Mouse (Mus musculus): Measurements from ENCODE around the gene Tcf7l1.

Gene Tcf7l1

GRCm38 (mm10) chr6:72659717-72660390 is 129.2 kb downstream of the Tcf7l1 start:
- no peak for DNase-seq (ENCODE audit: low spot score)

DNA sequence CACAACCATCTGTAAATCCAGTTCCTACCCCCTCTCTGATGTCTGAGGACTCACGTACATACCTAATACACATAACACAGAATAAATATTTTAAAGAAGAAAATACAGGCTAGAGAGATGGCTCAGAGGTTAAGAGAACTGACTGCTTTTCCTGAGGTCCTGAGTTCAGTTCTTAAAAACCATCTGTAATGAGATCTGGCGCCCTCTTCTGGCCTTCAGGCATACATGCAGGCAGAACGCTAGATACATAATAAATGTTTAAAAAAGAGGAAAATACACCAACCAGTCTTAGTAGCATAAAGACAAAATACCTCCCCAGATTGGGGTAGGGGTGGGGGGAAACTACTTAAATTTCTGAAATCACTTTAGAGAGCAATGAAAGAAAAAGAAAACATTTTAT is 131.0 kb downstream of the Tcf7l1 start:
- peak; percentile 19 for DNase-seq (ENCODE audit: low spot score)

DNA sequence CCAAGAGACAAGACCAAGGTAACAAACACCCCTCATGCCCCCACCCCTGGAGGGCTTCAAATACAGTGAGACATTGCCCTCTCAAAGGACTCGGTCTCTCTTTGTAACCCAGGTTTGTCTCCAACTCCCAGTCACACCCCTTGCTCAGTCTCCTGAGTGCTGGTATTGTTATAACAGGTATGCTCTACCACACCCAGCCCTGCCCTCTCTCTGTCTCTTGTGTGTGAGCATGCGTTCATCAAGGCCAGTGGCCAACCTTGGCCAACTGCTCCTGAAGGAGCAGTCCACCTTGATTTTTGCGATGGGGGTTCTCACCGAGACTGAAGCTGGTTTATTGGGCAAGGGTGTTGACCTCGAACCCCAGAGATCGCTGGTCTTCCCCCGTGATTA is 133.0 kb downstream of the Tcf7l1 start:
- no peak for DNase-seq (ENCODE audit: low spot score)

DNA sequence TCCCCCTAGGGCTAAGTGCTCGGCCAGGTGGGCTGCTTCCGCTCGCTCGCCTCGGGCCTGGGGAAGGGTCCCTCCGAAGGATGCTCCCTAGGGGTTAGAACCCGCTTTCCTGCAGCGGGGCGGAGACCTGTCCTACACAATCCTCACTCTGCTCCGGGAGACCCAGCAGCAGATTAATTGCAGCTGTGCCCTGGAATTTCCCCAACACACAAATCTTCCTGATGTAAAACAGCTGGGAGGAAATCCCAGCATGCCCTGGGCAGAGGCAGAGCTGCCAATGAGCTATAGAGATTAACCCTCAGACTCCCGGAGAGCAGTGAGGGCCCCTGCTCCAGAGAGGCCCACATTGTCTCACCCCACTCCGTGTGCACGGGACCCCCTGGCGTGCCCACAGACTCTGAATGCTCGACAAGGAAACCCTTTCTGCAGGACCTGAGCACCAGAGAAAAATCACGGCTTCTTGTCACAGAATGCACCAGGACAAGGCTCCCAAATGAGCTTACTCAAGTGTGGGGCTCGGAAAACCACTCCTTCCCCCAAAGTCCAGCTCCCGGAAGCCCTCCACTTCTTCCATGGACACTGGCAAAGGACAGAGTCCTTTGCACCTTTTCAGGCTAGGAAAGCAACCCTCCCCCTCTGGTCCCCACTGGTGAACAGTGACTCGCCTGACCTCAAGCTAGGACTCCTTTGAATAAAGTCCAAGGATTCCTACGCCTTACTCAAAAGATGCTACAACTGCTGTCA is 133.6 kb downstream of the Tcf7l1 start:
- peak; percentile 8 for DNase-seq (ENCODE audit: low spot score)

DNA sequence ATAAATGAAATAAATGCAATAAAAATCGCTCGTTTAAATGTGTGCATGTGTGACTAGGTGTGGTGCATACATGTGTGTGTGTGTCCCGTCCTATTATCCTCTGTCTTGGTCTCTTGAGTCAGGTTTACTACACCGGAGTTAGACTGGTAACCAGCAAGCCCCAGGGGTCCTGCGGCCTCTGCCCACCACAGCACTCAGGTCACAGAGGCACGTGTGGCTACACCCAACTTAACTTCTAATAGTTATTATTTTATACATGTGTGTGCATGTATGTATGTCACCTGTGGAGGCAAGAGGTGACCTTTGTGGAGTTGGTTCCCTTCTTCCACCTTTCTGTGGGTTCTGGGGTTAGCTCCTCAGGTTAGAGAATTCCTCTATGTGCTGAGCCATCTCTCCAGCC is 134.7 kb downstream of the Tcf7l1 start:
- DNase-seq (ENCODE audit: low spot score), result no peak

GRCm38 (mm10) chr6:72653419-72653818 is 135.6 kb downstream of the Tcf7l1 start:
- DNase-seq (ENCODE audit: low spot score), result no peak

- DNase-seq (ENCODE audit: low spot score), result no peak
Measured at GRCm38 (mm10) chr6:72650338-72650851, 138.7 kb downstream of the Tcf7l1 start.

GRCm38 (mm10) chr6:72648002-72648595 is 141.0 kb downstream of the Tcf7l1 start:
- no peak for DNase-seq (ENCODE audit: low spot score)

DNA sequence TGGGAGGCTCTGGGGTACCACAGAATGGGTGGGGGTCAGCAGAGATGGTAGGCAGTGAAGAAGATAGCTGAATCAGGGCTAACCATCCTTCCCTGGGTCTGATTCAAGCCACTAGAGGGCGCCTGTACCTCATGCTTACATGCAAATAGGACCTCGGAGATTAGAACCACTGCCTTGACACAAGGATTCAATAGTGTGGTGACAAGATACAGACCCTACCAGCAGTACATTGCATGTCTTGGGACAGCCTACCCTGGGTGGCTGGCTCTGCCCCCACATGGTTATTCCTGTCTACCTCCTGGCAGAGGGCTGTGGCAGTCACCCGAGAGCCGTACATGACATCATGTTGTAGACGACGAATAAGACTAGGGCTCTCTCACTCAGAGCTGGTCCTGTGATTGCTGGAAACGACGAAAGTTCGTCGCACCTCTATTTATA is 141.7 kb downstream of the Tcf7l1 start:
- DNase-seq (ENCODE audit: low spot score), result peak; percentile 55

- DNase-seq (ENCODE audit: low spot score), result no peak
Measured at GRCm38 (mm10) chr6:72645364-72645763, 143.7 kb downstream of the Tcf7l1 start.

GRCm38 (mm10) chr6:72644576-72644975 is 144.5 kb downstream of the Tcf7l1 start:
- no peak for DNase-seq (ENCODE audit: low spot score)

- DNase-seq (ENCODE audit: low spot score), result no peak
Measured at GRCm38 (mm10) chr6:72641218-72641954, 147.7 kb downstream of the Tcf7l1 start.

DNA sequence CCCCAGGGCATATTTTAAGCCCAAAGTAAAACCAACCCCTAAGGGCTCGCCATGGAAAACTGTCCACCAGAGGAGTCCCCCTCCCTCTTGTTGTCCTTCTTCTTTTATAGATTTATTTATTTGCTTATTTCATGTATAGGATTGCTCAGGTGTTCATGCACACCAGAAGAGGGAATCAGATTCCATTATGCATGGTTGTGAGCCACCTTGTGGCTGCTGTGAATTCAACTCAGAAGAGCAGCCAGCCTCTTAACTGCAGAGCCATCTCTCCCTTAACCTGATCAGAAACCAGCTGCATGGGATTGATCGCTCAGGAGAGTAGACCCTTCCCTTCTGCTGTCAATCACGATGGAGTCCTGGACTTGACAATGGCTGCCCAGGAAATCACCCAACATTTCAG is 152.1 kb downstream of the Tcf7l1 start:
- no peak for DNase-seq (ENCODE audit: low spot score)

- DNase-seq (ENCODE audit: low spot score), result peak; percentile 43
Measured at GRCm38 (mm10) chr6:72635760-72636431, 153.2 kb downstream of the Tcf7l1 start.

GRCm38 (mm10) chr6:72634311-72634710 is 154.7 kb downstream of the Tcf7l1 start:
- peak; percentile 61 for DNase-seq (ENCODE audit: low spot score)

- no peak for DNase-seq (ENCODE audit: low spot score)
Measured at GRCm38 (mm10) chr6:72631700-72632099, 157.4 kb downstream of the Tcf7l1 start.

- DNase-seq (ENCODE audit: low spot score), result no peak
Measured at GRCm38 (mm10) chr6:72630961-72631360, 158.1 kb downstream of the Tcf7l1 start.

- DNase-seq (ENCODE audit: low spot score), result no peak
Measured at GRCm38 (mm10) chr6:72630370-72630769, 158.7 kb downstream of the Tcf7l1 start.

DNA sequence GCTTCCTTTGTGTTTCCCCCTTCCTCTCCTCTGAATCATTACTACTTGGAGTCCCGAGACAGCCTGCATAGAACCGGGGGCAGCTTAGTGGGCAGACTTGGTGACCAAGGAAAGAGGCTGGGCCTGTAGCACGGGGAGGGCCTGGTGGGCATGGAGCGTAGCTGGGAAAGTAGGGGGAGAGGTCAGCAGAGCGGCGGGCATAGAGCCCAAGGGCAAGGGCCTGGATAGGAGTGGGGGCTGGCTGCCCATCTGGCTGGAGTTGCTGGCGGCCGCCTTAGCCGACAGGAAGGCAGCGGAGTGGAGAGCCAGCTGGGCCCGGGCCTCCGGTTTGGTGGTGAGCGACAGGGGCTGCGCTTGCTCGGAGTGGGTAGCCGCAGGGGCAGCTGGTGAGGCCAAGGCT is 161.8 kb downstream of the Tcf7l1 start:
- DNase-seq (ENCODE audit: low spot score), result no peak

DNA sequence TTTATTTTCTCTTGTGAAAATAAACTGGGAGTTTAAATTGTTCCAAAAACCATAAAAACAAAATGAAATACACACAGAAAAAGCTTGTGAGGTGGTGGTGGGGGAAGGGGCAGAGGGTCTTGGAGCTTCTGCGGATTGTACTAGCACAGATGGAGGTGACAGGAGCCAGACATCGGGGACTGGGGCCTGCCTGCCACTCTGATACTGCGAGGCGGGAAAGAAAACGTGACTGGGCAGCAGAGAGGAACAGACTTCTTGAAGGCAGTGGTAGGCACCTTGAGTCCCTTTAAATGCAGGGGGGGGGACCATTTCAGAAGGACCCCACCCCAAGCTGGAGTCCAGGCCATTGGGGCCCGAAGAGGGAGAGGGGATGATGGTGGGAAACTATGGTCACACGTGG is 162.7 kb downstream of the Tcf7l1 start:
- DNase-seq (ENCODE audit: low spot score), result no peak

DNA sequence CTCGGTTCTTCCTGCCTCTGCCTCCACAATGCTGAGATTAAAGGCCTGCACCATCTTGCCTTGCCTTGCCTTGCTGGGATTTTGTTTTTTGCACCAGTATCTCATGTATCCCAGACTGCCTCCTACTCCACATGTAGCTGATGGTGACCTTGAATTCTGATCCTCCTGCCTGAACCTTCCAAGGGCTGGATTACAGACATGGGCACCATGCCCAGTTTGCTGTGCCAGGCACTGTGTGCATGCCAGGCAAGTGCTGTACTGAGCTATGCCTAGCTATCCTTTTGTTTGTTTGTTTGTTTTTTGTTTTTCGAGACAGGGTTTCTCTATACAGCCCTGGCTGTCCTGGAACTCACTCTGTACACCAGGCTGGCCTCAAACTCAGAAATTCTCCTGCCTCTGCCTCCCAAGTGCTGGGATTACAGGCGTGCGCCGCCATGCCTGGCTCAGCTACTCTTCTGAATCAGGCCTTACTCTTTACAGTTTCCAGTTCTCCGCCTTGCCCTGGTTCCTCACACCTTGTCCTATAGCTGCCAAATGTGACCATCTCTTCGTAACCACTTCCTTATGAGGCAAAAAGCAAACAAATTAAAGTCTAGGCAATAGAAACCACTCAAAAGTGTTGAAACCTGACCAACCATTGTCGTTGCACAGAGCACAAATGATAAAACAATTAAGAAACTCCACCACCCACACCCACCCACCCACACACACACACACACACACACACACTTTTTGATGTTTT is 165.2 kb downstream of the Tcf7l1 start:
- DNase-seq (ENCODE audit: low spot score), result no peak

Data from T-cell, adult 2 months (primary cell).